Mouse (Mus musculus) CH12F3 (cell line): ENCODE measurements around the gene Card9.

Experiments used
- in situ Hi-C: fragments of 300-500 bp; cut with MboI; formaldehyde crosslinking; loops from 2 replicates; pipeline ENCODE4 v1.14.3; 2020; ENCODE audit warnings: low sequenced_read_pairs

Gene Card9

GRCm38 (mm10) chr2:26309739-26310138 is 51.0 kb downstream of the Card9 start:
- in situ Hi-C loops, result no loop called here

- in situ Hi-C loops, result no loop called here
These were observed 54.0 kb downstream of the Card9 start for GRCm38 (mm10) chr2:26306702-26307101.

- in situ Hi-C loops, result no loop called here
These were observed 55.2 kb downstream of the Card9 start for GRCm38 (mm10) chr2:26305555-26305954.

GRCm38 (mm10) chr2:26304711-26305110 is 56.0 kb downstream of the Card9 start:
- in situ Hi-C loops, result no loop called here
